In the genomic region with DNA sequence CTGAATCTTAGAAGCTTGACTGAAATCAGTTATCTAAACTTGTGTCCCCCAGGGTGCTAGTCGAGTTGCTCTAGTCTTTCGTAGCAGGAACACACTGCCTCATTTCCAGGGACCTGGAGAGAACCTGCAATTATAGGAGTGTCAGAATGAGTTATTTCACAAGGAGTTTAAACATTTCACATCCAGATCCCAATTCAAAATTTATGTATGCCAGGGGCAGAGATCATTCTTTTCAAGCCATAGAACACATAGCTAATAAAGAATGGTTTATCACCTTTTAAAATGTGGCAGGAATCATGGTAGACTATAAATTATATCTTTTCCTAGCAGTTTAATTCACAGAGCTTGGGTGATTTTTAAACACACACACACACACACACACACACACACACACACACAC, we compare ENCODE assay signal across 20 mouse cellular contexts.
A peak's percentile ranks its signal among the peaks of the same experiment; 100 is the strongest.
DNase-seq lines count a peak whose midpoint lies in the region; ATAC-seq lines count a peak whose summit lies in the region.
"Had no signal": no experiment of that assay in that cellular context is flagged by ENCODE, and none has a peak within 500 bp of the region (broad histone marks: within the 10 kb centered on the region; RNA-seq: fewer than 3 reads in every experiment).

No protein-coding gene starts in this region.

- no peak for DNase-seq in kidney, adult 8-10 months
- DNase-seq in forelimb bud, embryonic 11.5 days (ENCODE audit: low read depth, low spot score), result peak; percentile 51
- DNase-seq in cerebellum, adult 9-10 months, result no peak
- DNase-seq in left cerebral cortex, adult 11 months (ENCODE audit: low spot score), result no peak
- DNase-seq: adrenal gland, postnatal 10 days; cerebellum, adult 11 months; cerebellum, adult 8-10 months; cerebellum, postnatal 25 days; gastrocnemius, postnatal 14 days; heart, adult 2 months had no signal

- peaks cover 3% of the 10 kb centered on the region; the same call in 1 of the 2 replicates for H3K9me3 ChIP-seq in kidney, embryonic 15.5 days (replicated peaks)
- H3K9me3 ChIP-seq in neural tube, embryonic 12.5 days, result no peaks in the 10 kb centered on the region
- no peaks in the 10 kb centered on the region for H3K9me3 ChIP-seq in neural tube, embryonic 15.5 days (replicated peaks)
- H3K9me3 ChIP-seq: embryonic facial prominence, embryonic 13.5 days; forebrain, embryonic 12.5 days; heart, embryonic 15.5 days; hindbrain, embryonic 10.5 days had no signal

- H3K9ac ChIP-seq in kidney, embryonic 15.5 days, result no peak overlapping the region
- H3K9ac ChIP-seq in neural tube, embryonic 12.5 days, result no peak overlapping the region
- no peak overlapping the region for H3K9ac ChIP-seq in neural tube, embryonic 15.5 days (replicated peaks)
- H3K9ac ChIP-seq: embryonic facial prominence, embryonic 13.5 days; forebrain, embryonic 12.5 days; heart, embryonic 15.5 days; hindbrain, embryonic 14.5 days had no signal

- H3K36me3 ChIP-seq in kidney, embryonic 15.5 days, result no peaks in the 10 kb centered on the region
- H3K36me3 ChIP-seq in neural tube, embryonic 12.5 days, result no peaks in the 10 kb centered on the region
- no peaks in the 10 kb centered on the region for H3K36me3 ChIP-seq in neural tube, embryonic 15.5 days
- H3K36me3 ChIP-seq: embryonic facial prominence, embryonic 13.5 days; forebrain, embryonic 12.5 days; heart, embryonic 15.5 days; hindbrain, embryonic 10.5 days had no signal

- peak; percentile 78 for ATAC-seq in kidney, embryonic 15.5 days (replicated peaks; ENCODE audit: low FRiP score)
- peak; percentile 65 for ATAC-seq in neural tube, embryonic 12.5 days (ENCODE audit: low FRiP score, low read depth)
- ATAC-seq in neural tube, embryonic 15.5 days (ENCODE audit: low FRiP score), result no peak; the same call in 1 of the 2 replicates
- ATAC-seq: forebrain, embryonic 16.5 days had no signal

- no peak overlapping the region for H3K4me3 ChIP-seq in kidney, embryonic 15.5 days (replicated peaks)
- no peak overlapping the region for H3K4me3 ChIP-seq in neural tube, embryonic 12.5 days
- H3K4me3 ChIP-seq in neural tube, embryonic 15.5 days (replicated peaks), result no peak overlapping the region
- H3K4me3 ChIP-seq: embryonic facial prominence, embryonic 13.5 days; forebrain, embryonic 12.5 days; heart, adult 2 months; heart, embryonic 15.5 days; hindbrain, embryonic 10.5 days had no signal

- 12% methylated on average over 2 of the region's 2 CpGs for WGBS in kidney, embryonic 15.5 days
- 14% methylated on average over 2 of the region's 2 CpGs for WGBS in neural tube, embryonic 12.5 days
- 14% methylated on average over 2 of the region's 2 CpGs for WGBS in neural tube, embryonic 15.5 days

- H3K27ac ChIP-seq in kidney, embryonic 15.5 days, result no peak overlapping the region
- no peak overlapping the region for H3K27ac ChIP-seq in neural tube, embryonic 12.5 days
- no peak overlapping the region for H3K27ac ChIP-seq in neural tube, embryonic 15.5 days (replicated peaks)
- H3K27ac ChIP-seq: embryonic facial prominence, embryonic 13.5 days; forebrain, embryonic 12.5 days; heart, adult 2 months; heart, embryonic 15.5 days; hindbrain, embryonic 10.5 days; hindbrain, embryonic 14.5 days had no signal

- H3K4me2 ChIP-seq in kidney, embryonic 15.5 days, result no peak overlapping the region
- no peak overlapping the region for H3K4me2 ChIP-seq in neural tube, embryonic 12.5 days (replicated peaks)
- H3K4me2 ChIP-seq in neural tube, embryonic 15.5 days, result no peak overlapping the region
- H3K4me2 ChIP-seq: embryonic facial prominence, embryonic 13.5 days; forebrain, embryonic 12.5 days; heart, embryonic 11.5 days; heart, embryonic 15.5 days; hindbrain, embryonic 14.5 days had no signal

- no peaks in the 10 kb centered on the region for H3K4me1 ChIP-seq in kidney, embryonic 15.5 days
- no peaks in the 10 kb centered on the region for H3K4me1 ChIP-seq in neural tube, embryonic 12.5 days
- no peaks in the 10 kb centered on the region for H3K4me1 ChIP-seq in neural tube, embryonic 15.5 days
- H3K4me1 ChIP-seq: embryonic facial prominence, embryonic 13.5 days; forebrain, embryonic 12.5 days; heart, embryonic 15.5 days; hindbrain, embryonic 10.5 days had no signal

- H3K27me3 ChIP-seq in kidney, embryonic 15.5 days, result no peaks in the 10 kb centered on the region
- H3K27me3 ChIP-seq in neural tube, embryonic 12.5 days (replicated peaks), result no peaks in the 10 kb centered on the region
- no peaks in the 10 kb centered on the region for H3K27me3 ChIP-seq in neural tube, embryonic 15.5 days (replicated peaks)
- H3K27me3 ChIP-seq: embryonic facial prominence, embryonic 13.5 days; forebrain, embryonic 12.5 days; heart, embryonic 15.5 days had no signal
